ENCODE assay signal across 19 mouse cellular contexts in the genomic region with DNA sequence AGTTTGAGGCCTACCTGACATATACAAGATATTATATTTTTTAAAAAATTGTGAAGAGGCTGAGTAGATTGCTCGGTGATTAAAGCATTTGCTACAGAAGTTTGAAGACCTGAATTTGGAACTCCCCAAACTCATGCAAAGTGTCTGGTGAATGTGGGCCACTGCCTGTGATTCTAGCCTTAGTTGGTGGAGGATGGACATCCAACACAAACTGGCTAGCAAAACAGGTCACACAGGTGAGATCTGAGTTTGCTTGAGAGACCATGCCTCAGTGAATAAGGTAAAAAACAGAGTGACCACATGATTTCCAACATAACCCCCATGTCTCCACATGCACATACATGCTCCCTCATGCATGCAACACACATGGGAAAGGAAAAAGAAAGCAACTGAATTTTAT.
DNase-seq lines count a peak whose midpoint lies in the region; ATAC-seq and TF ChIP-seq lines count a peak whose summit lies in the region.
"Had no signal": no experiment of that assay in that cellular context is flagged by ENCODE, and none has a peak within 500 bp of the region (broad histone marks: within the 10 kb centered on the region; RNA-seq: fewer than 3 reads in every experiment).

No protein-coding gene starts in this region.

- no peak overlapping the region for H3K27ac ChIP-seq in heart, embryonic 12.5 days (ENCODE audit: poor library complexity, severe bottlenecking)
- no peak overlapping the region for H3K27ac ChIP-seq in midbrain, embryonic 11.5 days (ENCODE audit: low read depth, low read length)
- no peak overlapping the region for H3K27ac ChIP-seq in midbrain, postnatal 0 days (ENCODE audit: low read depth, low read length)

- H3K36me3 ChIP-seq in heart, embryonic 12.5 days: no peaks in the 10 kb centered on the region
- no peaks in the 10 kb centered on the region for H3K36me3 ChIP-seq in midbrain, embryonic 11.5 days (ENCODE audit: control insufficient read depth, insufficient read depth, low read length)
- H3K36me3 ChIP-seq in midbrain, postnatal 0 days (ENCODE audit: insufficient read depth, low read length): no peaks in the 10 kb centered on the region
- H3K36me3 ChIP-seq: G1E had no signal

- peaks cover 15% of the 10 kb centered on the region; the same call in 1 of the 2 replicates for H3K4me1 ChIP-seq in heart, embryonic 12.5 days (replicated peaks)
- H3K4me1 ChIP-seq in midbrain, embryonic 11.5 days (ENCODE audit: control insufficient read depth, insufficient read depth, low read length): peaks cover 2% of the 10 kb centered on the region; the same call in 1 of the 2 replicates
- peaks cover 9% of the 10 kb centered on the region; the same call in 1 of the 2 replicates for H3K4me1 ChIP-seq in midbrain, postnatal 0 days (ENCODE audit: insufficient read depth, low read length)

- H3K4me2 ChIP-seq in heart, embryonic 12.5 days: no peak overlapping the region
- no peak overlapping the region for H3K4me2 ChIP-seq in midbrain, embryonic 11.5 days
- no peak overlapping the region for H3K4me2 ChIP-seq in midbrain, postnatal 0 days (ENCODE audit: low read depth, low read length, poor library complexity, severe bottlenecking)

- TF ChIP-seq CTCF in midbrain, postnatal 0 days (IDR thresholded peaks at IDR 0.05): no peak

- 88% methylated on average over 1 of the region's 1 CpGs for WGBS in heart, embryonic 12.5 days
- WGBS in midbrain, embryonic 11.5 days: 86% methylated on average over 1 of the region's 1 CpGs
- 94% methylated on average over 1 of the region's 1 CpGs for WGBS in midbrain, postnatal 0 days

- H3K27me3 ChIP-seq in heart, embryonic 12.5 days (replicated peaks): no peaks in the 10 kb centered on the region
- no peaks in the 10 kb centered on the region for H3K27me3 ChIP-seq in midbrain, embryonic 11.5 days (ENCODE audit: control insufficient read depth, insufficient read depth, low read length)
- no peaks in the 10 kb centered on the region for H3K27me3 ChIP-seq in midbrain, postnatal 0 days (ENCODE audit: insufficient read depth, low read length)
- H3K27me3 ChIP-seq: CH12.LX, Patski had no signal

- DNase-seq in heart, adult 11 months: peak; percentile 55
- peak; percentile 59 for DNase-seq in midbrain, embryonic 11.5 days (ENCODE audit: low spot score, missing footprints)
- DNase-seq in midbrain, postnatal 0 days (ENCODE audit: low spot score): no peak
- DNase-seq: adrenal gland, adult 2 months; adrenal gland, adult 8-10 months; adrenal gland, postnatal 10 days; adrenal gland, postnatal 14 days; adrenal gland, postnatal 25 days; adrenal gland, postnatal 36 days; B cell, adult 2 months; cerebellum, adult 11 months; cerebellum, adult 11-12 months; cerebellum, adult 18-20 months had no signal

- no peak overlapping the region for H3K4me3 ChIP-seq in heart, embryonic 12.5 days
- H3K4me3 ChIP-seq in midbrain, embryonic 11.5 days (ENCODE audit: low read depth, low read length): no peak overlapping the region
- no peak overlapping the region for H3K4me3 ChIP-seq in midbrain, postnatal 0 days (ENCODE audit: low read depth, low read length)

- no peak for ATAC-seq in heart, embryonic 12.5 days (ENCODE audit: insufficient number of reproducible peaks, low FRiP score)
- no peak for ATAC-seq in midbrain, embryonic 11.5 days (ENCODE audit: low FRiP score)
- ATAC-seq in midbrain, postnatal 0 days (ENCODE audit: low FRiP score): no peak
- ATAC-seq: activated CD4-positive, CD25-positive, alpha-beta regulatory T cell, adult 4 months; CD4-positive, CD25-positive, alpha-beta regulatory T cell, adult 4 months; Patski had no signal

- no peaks in the 10 kb centered on the region for H3K9me3 ChIP-seq in heart, embryonic 12.5 days (replicated peaks)
- no peaks in the 10 kb centered on the region for H3K9me3 ChIP-seq in midbrain, embryonic 11.5 days (ENCODE audit: control insufficient read depth, low read length)
- no peaks in the 10 kb centered on the region for H3K9me3 ChIP-seq in midbrain, postnatal 0 days (ENCODE audit: low read length)
- H3K9me3 ChIP-seq: G1E had no signal

- H3K9ac ChIP-seq in heart, embryonic 12.5 days: no peak overlapping the region
- H3K9ac ChIP-seq in midbrain, embryonic 11.5 days (ENCODE audit: low read length): no peak overlapping the region
- no peak overlapping the region for H3K9ac ChIP-seq in midbrain, postnatal 0 days (replicated peaks; ENCODE audit: low read length, poor library complexity, severe bottlenecking)
